Mouse (Mus musculus) cortical plate, adult 2 months (tissue): ENCODE measurements around the gene Anks1.

ENCODE experiments used
- CTCF ChIP-seq: fragments of 200-500 bp; IDR thresholded peaks from 2 replicates; pipeline ENCODE4 v1.5.1; 2011; ENCODE audit warnings: mild to moderate bottlenecking, control low read depth, low read length; ENCODE audit not compliant: insufficient read depth; ENCODE audit errors: extremely low read depth
- POLR2A ChIP-seq: fragments of 200-500 bp; IDR thresholded peaks from 2 replicates; pipeline ENCODE4 v1.6.1; 2011; ENCODE audit warnings: mild to moderate bottlenecking, low read length, control low read depth; ENCODE audit not compliant: insufficient read depth; ENCODE audit errors: extremely low read depth

- no peak for TF ChIP-seq POLR2A
- no peak for TF ChIP-seq CTCF
These were observed 122.3 kb downstream of the Anks1 start for GRCm38 (mm10) chr17:28031281-28031941.
